Mouse (Mus musculus): ENCODE results near the gene Cad.
"Not testable (repeated sequence)": the region's sequence is repeated elsewhere in the genome, so short reads cannot be mapped to it uniquely, and the experiment has no call there.

Gene Cad

DNA sequence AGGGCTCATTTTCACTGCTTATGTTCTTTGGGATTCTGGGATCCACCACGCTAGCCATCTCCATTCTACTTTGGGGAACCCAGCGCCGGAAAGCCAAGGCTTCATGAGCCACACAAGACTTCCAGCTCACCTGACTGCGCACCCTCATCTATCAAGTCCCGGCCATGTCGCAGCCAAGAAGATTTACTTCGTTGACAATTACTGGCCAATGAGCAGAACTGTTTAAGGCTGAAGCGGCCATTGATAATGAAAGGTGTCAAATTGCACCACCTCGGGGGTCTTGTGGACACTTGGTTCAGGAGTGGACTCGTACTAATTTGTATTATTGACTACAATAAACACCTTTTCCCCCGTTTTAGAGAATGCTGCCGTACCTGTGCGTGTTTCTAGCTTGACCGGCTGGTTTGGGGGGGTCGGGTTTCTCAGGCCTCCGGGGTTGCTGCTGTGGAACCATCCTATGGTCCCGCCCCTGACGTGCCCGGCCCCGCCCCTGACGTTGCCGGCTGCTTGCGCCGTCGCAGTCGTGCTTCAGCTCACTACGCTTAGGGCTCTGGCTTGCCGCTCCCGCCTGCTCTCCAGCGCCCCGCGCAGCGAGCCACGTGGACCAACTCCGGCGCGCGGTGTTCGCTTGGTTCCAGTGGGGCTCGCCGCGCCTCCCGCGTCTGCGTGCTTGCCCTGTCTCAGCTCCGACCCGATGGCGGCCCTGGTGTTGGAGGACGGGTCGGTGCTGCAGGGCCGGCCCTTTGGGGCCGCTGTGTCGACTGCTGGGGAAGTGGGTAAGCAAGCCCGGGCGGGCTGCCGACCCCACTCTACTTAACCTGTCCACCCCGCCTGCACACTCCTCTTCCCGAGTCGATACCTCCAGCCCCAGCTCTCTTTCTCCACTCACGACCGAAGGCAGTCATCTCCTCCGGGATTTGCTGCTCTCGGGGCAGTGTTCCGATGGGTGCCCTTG lies at the start of gene Cad:
Cad (plus strand) TSS at position 520 of the 955 bp plus-strand sequence.
- DNase-seq (ENCODE audit: low spot score) = peak; percentile 96

DNA sequence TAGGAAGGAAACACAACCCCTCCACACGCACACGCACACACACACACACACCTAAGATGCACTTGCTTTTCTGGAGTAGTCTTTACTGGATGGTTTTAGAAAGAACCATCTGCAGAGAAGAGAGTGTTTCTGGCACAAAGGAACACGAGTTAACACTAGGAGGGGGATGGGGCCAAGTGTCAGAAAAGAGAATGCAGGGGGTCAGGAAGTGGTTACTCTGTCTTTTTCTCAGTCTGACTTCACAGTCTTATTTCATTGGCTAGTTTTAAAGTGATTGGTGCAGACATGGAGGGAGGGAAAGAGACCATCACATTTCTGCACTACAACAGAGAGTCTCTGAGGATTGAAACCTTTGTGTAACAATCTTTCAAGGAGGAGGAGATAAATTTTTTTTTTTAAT lies 41.8 kb upstream of the Cad start:
- DNase-seq (ENCODE audit: low spot score) = no peak

- no peak for DNase-seq (ENCODE audit: low spot score)
Observed at GRCm38 (mm10) chr5:31015913-31016312, 38.7 kb upstream of the Cad start.

DNA sequence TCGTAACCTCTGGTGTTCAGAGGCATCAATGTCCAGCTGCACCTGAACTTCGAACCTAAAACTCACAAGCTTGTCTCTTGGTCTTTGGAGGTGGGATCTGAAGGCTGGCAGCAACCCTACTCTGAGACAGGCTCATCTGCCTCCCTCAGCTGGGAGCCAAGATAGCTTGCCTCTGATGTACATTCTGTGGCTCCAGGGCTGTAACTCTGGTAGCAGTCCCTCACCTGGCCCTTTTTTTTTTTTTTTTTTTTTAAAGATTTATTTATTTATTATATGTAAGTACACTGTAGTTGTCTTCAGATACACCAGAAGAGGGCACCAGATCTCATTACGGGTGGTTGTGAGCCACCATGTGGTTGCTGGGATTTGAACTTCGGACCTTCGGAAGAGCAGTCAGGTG lies 32.8 kb upstream of the Cad start:
- not testable (repeated sequence) for DNase-seq (ENCODE audit: low spot score)

DNA sequence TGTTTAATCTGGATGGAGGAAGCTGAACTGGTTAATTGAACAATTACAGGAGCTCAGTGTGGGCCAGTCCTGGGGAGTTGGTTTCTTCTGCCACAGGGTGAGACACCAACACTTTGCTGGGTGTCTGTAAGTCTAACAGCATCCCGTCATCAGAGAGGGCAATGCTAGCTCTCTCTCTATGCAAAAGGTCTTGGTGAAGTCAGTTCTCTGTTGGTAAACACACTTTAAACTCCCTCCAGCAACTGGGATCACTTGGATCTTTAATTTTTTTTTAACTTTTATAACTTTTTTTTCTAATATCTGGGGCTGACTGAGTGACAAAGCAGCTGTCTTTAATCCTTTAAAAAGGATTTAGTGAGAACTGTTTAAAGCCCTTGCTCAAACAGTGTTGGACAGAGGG lies 31.9 kb upstream of the Cad start:
- DNase-seq (ENCODE audit: low spot score) = no peak

DNA sequence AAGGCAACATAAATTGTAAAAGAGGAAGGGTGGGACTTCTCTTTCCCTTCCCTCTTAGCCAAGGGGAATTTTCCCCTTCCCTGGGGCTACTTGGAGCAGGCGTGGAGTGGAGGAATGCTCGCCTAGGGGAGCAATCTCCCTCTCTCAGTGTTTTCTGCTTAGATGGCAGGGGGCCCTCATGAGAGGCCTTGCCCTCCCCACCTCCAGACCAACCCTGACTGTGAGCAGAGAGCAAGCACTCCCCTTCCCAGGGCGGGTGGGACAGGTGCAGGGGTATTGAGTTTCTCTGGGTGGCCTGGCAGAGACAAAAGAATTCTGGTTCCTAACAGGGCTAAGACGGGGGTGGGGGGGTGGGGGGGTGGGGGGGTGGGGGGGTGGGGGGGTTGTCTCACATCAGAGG lies 31.3 kb upstream of the Cad start:
- no peak for DNase-seq (ENCODE audit: low spot score)

GRCm38 (mm10) chr5:31024641-31025040 lies 29.9 kb upstream of the Cad start:
- DNase-seq (ENCODE audit: low spot score) = no peak

GRCm38 (mm10) chr5:31030926-31031325 lies 23.7 kb upstream of the Cad start:
- no peak for DNase-seq (ENCODE audit: low spot score)

GRCm38 (mm10) chr5:31031508-31031907 lies 23.1 kb upstream of the Cad start:
- no peak for DNase-seq (ENCODE audit: low spot score)

GRCm38 (mm10) chr5:31034669-31035068 lies 19.9 kb upstream of the Cad start:
- no peak for DNase-seq (ENCODE audit: low spot score)

- DNase-seq (ENCODE audit: low spot score) = not testable (repeated sequence)
Observed at GRCm38 (mm10) chr5:31036556-31036955, 18.0 kb upstream of the Cad start.

- no peak for DNase-seq (ENCODE audit: low spot score)
Observed at GRCm38 (mm10) chr5:31038171-31038845, 16.3 kb upstream of the Cad start.

DNA sequence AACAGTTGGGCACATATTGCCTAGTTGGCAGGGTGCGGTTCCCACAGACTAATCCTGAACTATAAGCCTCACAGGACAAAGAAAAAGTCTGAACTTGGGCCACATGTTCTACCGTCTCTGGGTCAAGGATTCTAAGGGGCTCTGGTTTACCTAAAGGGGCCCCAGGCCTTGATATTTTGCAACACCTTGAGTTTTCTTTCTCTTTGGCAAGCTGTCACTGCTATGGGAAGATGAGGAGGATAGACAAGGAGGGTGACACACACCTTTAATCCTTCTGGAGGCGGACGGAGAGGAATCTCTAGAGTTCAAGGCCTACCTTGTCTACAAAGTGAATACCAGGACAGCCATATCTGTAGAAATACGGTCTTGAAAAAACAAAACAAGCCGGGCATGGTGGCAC lies 8.2 kb upstream of the Cad start:
- no peak for DNase-seq (ENCODE audit: low spot score)

DNA sequence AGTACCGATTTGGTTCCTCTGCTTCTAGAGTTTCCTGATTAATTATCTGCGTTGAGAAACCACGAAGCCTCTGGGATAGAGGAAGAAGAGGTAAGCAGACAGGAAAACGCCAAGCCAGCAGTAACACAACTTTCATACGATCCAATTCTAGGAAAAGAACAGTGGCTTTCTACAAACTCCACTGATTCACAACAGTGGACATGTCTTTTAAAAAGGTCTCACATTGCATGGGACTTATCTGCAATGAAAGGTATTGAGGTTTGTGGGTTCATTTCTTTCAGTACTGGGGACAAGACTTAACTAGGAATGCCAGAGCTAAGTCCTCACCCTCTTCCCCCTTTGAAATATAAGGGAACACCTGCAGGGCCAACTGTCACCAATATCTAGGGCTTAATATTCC lies 7.5 kb upstream of the Cad start:
- no peak for DNase-seq (ENCODE audit: low spot score)

DNA sequence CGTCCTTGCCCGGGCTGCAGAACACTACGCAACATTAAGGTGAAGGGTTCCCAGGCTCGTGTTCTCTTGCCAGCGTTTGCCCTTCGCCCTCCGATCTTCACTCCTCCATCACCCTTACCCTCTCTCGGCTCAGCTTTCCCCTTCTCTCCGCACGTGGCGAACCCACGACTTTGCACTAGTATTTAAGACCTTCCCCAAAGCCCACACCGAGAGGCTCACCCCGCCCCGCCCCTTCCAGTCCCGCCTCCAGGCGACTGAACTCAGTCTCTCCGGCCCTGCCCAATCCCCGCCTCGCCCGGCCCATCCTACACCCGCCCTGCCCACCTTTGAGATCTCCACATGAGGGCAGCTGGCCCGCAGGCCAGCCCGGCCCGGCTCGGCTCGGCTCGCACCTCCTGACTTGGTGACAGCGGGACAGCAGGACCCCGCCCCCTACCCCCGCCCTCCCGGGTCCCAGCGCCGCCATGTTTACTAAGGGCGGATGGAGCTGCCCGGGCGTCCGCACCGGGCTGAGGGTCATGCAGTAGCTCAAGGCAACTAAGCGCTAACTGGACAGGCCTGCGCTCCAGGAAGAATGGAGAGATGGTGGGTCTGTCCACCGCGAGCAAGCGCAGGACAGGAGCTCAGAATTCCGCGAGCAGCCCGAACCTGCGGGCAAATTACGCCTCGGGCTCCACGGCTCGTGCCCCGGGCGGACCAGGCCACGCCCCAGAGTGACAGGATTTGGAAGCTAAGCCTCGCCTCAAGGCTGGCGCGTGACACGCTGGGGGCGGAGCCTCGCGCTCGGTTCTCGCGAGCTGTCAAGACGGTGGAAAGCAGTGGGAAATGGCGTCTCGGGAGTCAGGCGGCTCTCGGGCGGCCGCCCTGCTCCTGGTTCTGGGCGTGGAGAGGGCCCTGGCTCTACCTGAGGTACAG lies 6.5 kb upstream of the Cad start, which contains the start of gene Atraid:
Atraid (plus strand) TSS at position 465 of the 915 bp plus-strand sequence.
- DNase-seq (ENCODE audit: low spot score) = peak; percentile 99

DNA sequence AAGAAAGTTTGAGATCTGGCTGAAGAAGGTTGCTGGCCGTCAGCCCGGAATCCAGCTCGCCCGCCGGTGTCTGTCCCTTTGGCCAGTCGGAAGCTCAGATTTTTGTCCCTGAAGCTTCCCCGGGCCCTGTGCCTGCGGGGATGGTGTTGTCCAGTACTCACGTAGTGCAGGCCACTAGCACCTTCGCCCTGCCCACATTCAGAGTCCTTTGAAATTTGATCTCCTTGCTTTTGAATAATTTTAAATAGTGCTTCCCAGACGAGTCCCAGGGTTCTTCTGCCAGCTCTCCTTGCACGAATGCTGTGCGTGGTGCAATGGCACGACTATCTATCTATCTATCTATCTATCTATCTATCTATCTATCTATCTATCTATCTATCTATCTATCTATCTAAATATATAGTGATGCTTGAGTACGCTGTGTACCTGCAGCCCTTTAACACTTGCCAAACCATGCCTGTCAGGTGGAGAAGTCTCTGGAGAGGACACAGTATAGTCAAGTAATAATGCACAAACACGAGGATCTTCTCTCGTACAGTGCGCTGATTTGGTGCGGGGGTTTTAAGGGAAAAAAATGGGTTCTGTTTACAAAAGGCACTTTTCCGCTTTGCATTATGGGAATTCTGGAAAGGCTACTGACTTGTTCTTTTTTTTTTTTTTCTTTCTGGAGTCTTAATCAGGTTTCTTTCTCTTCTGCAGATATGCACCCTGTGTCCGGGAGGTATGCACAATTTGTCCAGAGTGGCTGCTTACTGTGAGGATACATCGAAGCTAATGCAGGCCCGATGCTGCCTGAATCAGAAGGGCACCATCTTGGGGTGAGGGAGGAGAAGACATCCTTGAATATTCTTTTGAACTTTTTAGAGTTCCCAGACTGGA lies 5.6 kb upstream of the Cad start, which contains the start of gene Slc5a6:
Slc5a6 (minus strand) TSS at position 162 of the 879 bp plus-strand sequence.
- DNase-seq (ENCODE audit: low spot score) = peak; percentile 24

DNA sequence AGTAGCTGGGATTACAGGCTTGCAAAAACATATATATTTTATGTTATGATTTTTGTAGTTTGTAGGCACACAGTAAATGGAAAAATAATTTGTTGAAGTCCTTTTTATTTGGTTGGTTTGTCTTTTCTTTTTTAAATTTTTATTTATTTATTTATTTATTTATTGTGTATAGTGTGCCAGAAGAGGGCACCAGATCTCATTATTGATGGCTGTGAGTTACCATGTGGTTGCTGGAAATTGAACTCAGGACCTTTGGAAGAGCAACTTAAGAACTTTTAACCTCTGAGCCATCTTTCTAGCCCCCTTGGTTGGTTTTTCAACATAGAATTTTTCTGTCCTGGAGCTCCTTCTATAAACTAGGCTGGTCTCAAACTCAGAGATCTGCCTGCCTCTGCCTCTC lies 4.2 kb upstream of the Cad start:
- no peak for DNase-seq (ENCODE audit: low spot score)

DNA sequence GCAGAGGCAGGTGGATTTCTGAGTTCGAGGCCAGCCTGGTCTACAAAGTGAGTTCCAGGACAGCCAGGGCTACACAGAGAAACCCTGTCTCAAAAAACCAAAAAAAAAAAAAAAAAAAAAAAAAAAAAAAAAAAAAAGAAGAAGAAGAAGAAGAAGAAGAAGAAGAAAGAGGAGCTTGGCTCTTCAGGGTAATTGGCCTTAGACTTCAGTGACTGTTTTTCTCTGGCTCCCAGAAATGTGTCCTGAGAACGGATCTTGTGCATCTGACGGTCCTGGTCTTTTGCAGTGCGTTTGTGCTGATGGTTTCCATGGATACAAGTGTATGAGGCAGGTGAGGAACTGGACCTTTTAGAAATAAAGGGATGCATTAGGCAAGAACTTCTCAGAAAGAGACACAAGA lies 852 bp upstream of the Cad start:
- not testable (repeated sequence) for DNase-seq (ENCODE audit: low spot score)

DNA sequence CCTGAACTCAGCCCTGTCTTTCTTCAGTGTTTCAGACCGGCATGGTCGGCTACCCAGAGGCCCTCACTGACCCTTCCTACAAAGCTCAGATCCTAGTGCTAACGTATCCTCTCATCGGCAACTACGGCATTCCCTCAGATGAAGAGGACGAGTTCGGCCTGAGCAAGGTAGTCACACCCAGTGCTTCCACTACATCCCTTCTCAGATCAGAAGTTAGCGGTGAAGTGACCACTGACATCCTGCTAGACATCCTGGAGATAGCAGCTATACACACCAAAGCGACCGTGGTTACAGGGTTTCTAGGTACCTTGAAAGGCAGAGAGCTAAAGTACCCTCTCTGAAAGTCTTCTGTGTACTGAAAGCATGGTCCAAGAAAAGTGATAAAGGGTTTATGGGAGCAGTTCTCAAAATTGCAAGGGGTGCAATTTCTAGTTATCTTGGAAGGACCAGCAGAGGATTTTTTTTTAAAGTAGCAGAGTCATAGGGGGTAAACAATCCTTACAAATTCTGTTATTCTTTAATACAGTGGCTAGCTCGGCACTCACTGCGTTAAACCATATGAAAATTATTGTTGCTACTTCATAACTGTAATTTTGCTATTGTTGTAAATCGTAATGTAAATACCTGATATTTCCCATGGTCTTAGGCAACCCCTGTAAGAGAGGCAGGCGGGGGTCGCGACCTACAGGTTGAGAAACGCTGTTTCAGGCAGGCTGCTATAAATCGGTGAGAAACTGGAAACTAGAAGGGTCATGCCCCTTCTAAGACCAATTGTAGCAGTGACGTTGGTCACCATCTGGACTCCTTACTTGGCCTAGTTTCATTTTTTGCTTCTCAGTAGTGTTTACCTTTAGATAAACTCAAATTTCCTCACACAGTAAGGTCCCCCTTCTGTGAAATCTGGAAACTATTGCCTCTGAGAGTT lies 898 bp downstream of the Cad start:
- no peak for DNase-seq (ENCODE audit: low spot score)

- no peak for DNase-seq (ENCODE audit: low spot score)
Observed at GRCm38 (mm10) chr5:31069810-31070209, 15.2 kb downstream of the Cad start.

Measured in urinary bladder, postnatal 14 days (tissue).